ENCODE assay signal across 9 mouse cellular contexts in genomic region chr3:152484206-152484605, GRCm38 (mm10).
DNase-seq lines count a peak whose midpoint lies in the region; ATAC-seq and TF ChIP-seq lines count a peak whose summit lies in the region.
"Had no signal": no experiment of that assay in that cellular context is flagged by ENCODE, and none has a peak within 500 bp of the region (broad histone marks: within the 10 kb centered on the region; RNA-seq: fewer than 3 reads in every experiment).

No protein-coding gene starts in this region.

- no peaks in the 10 kb centered on the region for H3K9me3 ChIP-seq in kidney, embryonic 14.5 days (ENCODE audit: control insufficient read depth, low read length)
- no peaks in the 10 kb centered on the region for H3K9me3 ChIP-seq in forebrain, embryonic 15.5 days
- no peaks in the 10 kb centered on the region for H3K9me3 ChIP-seq in limb, embryonic 15.5 days

- DNase-seq in kidney, postnatal 10 days = peak; percentile 45
- DNase-seq in Patski (ENCODE audit: low read depth, low spot score) (no peak), liver (no peak)
- DNase-seq in thymus, postnatal 0 days (ENCODE audit: low spot score) = no peak
- no peak for DNase-seq in spleen, adult 12 weeks (ENCODE audit: low spot score)
- DNase-seq: thymus, postnatal 25 days had no signal

- ATAC-seq in kidney, embryonic 14.5 days (ENCODE audit: low FRiP score, low TSS enrichment) = no peak
- ATAC-seq in Patski = peak; percentile 85
- ATAC-seq in forebrain, embryonic 15.5 days (replicated peaks) = no peak
- no peak for ATAC-seq in limb, embryonic 15.5 days (ENCODE audit: insufficient number of reproducible peaks, low FRiP score, low TSS enrichment, low read depth)

- peaks cover 5% of the 10 kb centered on the region; the same call in 1 of the 2 replicates for H3K4me1 ChIP-seq in kidney, embryonic 14.5 days (ENCODE audit: control insufficient read depth, insufficient read depth, low read length)
- H3K4me1 ChIP-seq in forebrain, embryonic 15.5 days = peaks cover 11% of the 10 kb centered on the region
- H3K4me1 ChIP-seq in limb, embryonic 15.5 days = peaks cover 20% of the 10 kb centered on the region

- WGBS in kidney, embryonic 14.5 days = 42% methylated on average over 6 of the region's 6 CpGs
- WGBS in forebrain, embryonic 15.5 days = 43% methylated on average over 6 of the region's 6 CpGs
- 12% methylated on average over 6 of the region's 6 CpGs for WGBS in limb, embryonic 15.5 days

- no peak for TF ChIP-seq CTCF in Patski (IDR thresholded peaks at IDR 0.05)

- H3K36me3 ChIP-seq in kidney, embryonic 14.5 days (ENCODE audit: control insufficient read depth, insufficient read depth, low read length) = no peaks in the 10 kb centered on the region
- H3K36me3 ChIP-seq in forebrain, embryonic 15.5 days = no peaks in the 10 kb centered on the region
- no peaks in the 10 kb centered on the region for H3K36me3 ChIP-seq in limb, embryonic 15.5 days

- H3K27ac ChIP-seq in kidney, embryonic 14.5 days (ENCODE audit: low read depth, low read length) = no peak overlapping the region
- peak overlapping the region; percentile 51; the same call in 1 of the 2 replicates for H3K27ac ChIP-seq in forebrain, embryonic 15.5 days (replicated peaks)
- peak overlapping the region; percentile 54 for H3K27ac ChIP-seq in limb, embryonic 15.5 days

- no peaks in the 10 kb centered on the region for H3K27me3 ChIP-seq in kidney, embryonic 14.5 days (ENCODE audit: control insufficient read depth, insufficient read depth, low read length)
- H3K27me3 ChIP-seq in Patski = no peaks in the 10 kb centered on the region
- H3K27me3 ChIP-seq in forebrain, embryonic 15.5 days = no peaks in the 10 kb centered on the region
- H3K27me3 ChIP-seq in limb, embryonic 15.5 days = no peaks in the 10 kb centered on the region

- no peak overlapping the region for H3K9ac ChIP-seq in kidney, embryonic 14.5 days (ENCODE audit: low read depth, low read length)
- H3K9ac ChIP-seq in forebrain, embryonic 15.5 days (replicated peaks) = no peak overlapping the region
- H3K9ac ChIP-seq in limb, embryonic 15.5 days = no peak overlapping the region

- in situ Hi-C loops in Patski (cut with MboI; ENCODE audit: low pct_unique_long_range_greater_than_20kb) = no loop called here

- CTCF ChIA-PET in Patski (lab: Charles Lee) = interaction anchor here (0.8 to 1.6 kb wide), 8 partner anchors 10 to 226 kb away, joined by 3 to 6 read pairs (median 4); no protein-coding TSS in a partner anchor

- POLR2A ChIA-PET in Patski (lab: Charles Lee) = interaction anchor here (1.2 to 2.1 kb wide), 3 partner anchors 22 to 26 kb away, joined by 3 to 4 read pairs (median 4); no protein-coding TSS in a partner anchor

- no peak overlapping the region for H3K4me2 ChIP-seq in kidney, embryonic 14.5 days (replicated peaks; ENCODE audit: low read depth, low read length)
- no peak overlapping the region for H3K4me2 ChIP-seq in forebrain, embryonic 15.5 days (replicated peaks)
- no peak overlapping the region for H3K4me2 ChIP-seq in limb, embryonic 15.5 days

- H3K4me3 ChIP-seq in kidney, embryonic 14.5 days (ENCODE audit: low read length) = no peak overlapping the region
- no peak overlapping the region for H3K4me3 ChIP-seq in forebrain, embryonic 15.5 days
- H3K4me3 ChIP-seq in limb, embryonic 15.5 days = no peak overlapping the region
